Mouse (Mus musculus) forebrain, postnatal 0 days (tissue): ENCODE data around the gene Rplp2. TPM values are rescaled to one million over a fixed set of nuclear protein-coding genes. Genes with fewer than 3 reads are reported as not detected.

ENCODE experiments used
- ATAC-seq: fragments of 200-750 bp; cut with Nextera tagmentation; 2 replicates; pipeline ENCODE4 v1.8.0; 2017; ENCODE audit warnings: mild to moderate bottlenecking, moderate library complexity
- DNase-seq: peaks from one replicate; pipeline ENCODE4 v3.0.0-alpha.2; 2015
- H3K27ac ChIP-seq: fragments of 300-500 bp; sonication (generic); 2 replicates; pipeline ENCODE4 v1.5.1; 2014; ENCODE audit warnings: low read depth, mild to moderate bottlenecking, antibody characterized with exemption, low read length, moderate library complexity, mixed read lengths
- H3K27me3 ChIP-seq: fragments of 300-500 bp; sonication (generic); 2 replicates; pipeline ENCODE4 v1.6.1; 2014; ENCODE audit warnings: mild to moderate bottlenecking, low read length, mixed read lengths; ENCODE audit not compliant: insufficient read depth
- H3K36me3 ChIP-seq: fragments of 300-500 bp; sonication (generic); 2 replicates; pipeline ENCODE4 v1.6.1; 2014; ENCODE audit warnings: mild to moderate bottlenecking, moderate library complexity; ENCODE audit not compliant: insufficient read depth
- H3K4me1 ChIP-seq: fragments of 300-500 bp; sonication (generic); 2 replicates; pipeline ENCODE4 v1.6.1; 2014; ENCODE audit warnings: antibody characterized with exemption; ENCODE audit not compliant: insufficient read depth
- H3K4me2 ChIP-seq: fragments of 300-500 bp; sonication (generic); 2 replicates; pipeline ENCODE4 v1.6.1; 2014; ENCODE audit warnings: low read depth, mild to moderate bottlenecking, moderate library complexity
- H3K4me3 ChIP-seq: fragments of 300-500 bp; sonication (generic); 2 replicates; pipeline ENCODE4 v1.5.1; 2014; ENCODE audit warnings: low read depth, low read length, mixed read lengths
- H3K9ac ChIP-seq: fragments of 300-500 bp; sonication (generic); 2 replicates; pipeline ENCODE4 v1.6.1; 2014; ENCODE audit warnings: mild to moderate bottlenecking
- H3K9me3 ChIP-seq: fragments of 300-500 bp; sonication (generic); 2 replicates; pipeline ENCODE4 v1.6.1; 2016; ENCODE audit warnings: low read length
- CTCF ChIP-seq: sonication (generic); IDR thresholded peaks from 2 replicates; pipeline ENCODE4 v1.5.1; 2016; ENCODE audit warnings: antibody characterized with exemption, control low read depth, low read depth
- WGBS: fragments of 180-500 bp; shearing (Covaris S2); extraction: QIAGEN DNeasy Blood & Tissue Kit; methylation state at CpG from one replicate; pipeline ENCODE4 v1.1.7; 2014; 5-methylcytosine and 5-hydroxymethylcytosine counted together
- polyA plus RNA-seq: library from polyadenylated mRNA; unstranded; fragments of >200 nt; fragmentation: Nextera tagmentation; extraction: Ambion mirVana; gene quantifications from 2 replicates; pipeline ENCODE4 v1.2.1, GENCODE M21; 2015
- total RNA-seq: library from RNA; depleted of rRNA; stranded (reverse); fragments of >200 nt; gene quantifications from 2 replicates; pipeline ENCODE4 v1.2.3, GENCODE M21; 2014; rRNA removed

Rplp2 gene
- total and polyA plus RNA-seq, 2 experiments from 2014 or later = 312 to 868 TPM

DNA sequence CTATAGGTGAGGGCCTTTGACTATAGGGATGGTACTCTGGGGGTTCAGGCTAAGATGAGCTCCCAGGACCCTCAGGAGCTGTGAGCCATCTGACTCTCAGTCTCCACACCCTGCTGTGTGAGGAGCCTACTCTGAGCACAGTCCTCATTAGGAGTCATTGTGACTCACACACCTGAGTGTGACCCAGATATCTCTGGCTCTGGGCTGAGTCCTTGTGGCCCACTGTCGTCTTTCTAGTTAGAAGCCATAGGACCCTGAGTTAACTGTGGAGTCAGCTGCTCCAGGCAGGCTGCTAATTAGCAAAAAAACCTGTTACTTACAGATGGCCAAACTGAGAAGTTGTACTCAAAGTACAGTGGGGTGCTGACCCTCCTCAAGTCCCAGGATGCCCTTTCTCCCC is 46.6 kb downstream of the Rplp2 start:
- no peak for TF ChIP-seq CTCF
- no peak overlapping the region for H3K4me2 ChIP-seq
- no peak overlapping the region for H3K4me3 ChIP-seq
- no peak overlapping the region for H3K9ac ChIP-seq
- no peak overlapping the region for H3K27ac ChIP-seq
- no peaks in the 10 kb centered on the region for H3K4me1 ChIP-seq
- H3K9me3 ChIP-seq = no peaks in the 10 kb centered on the region
- peaks cover 32% of the 10 kb centered on the region for H3K36me3 ChIP-seq
- ATAC-seq = no peak
- no peaks in the 10 kb centered on the region for H3K27me3 ChIP-seq
- DNase-seq = no peak
- 63% methylated on average over 1 of the region's 1 CpGs for WGBS

- no peaks in the 10 kb centered on the region for H3K9me3 ChIP-seq
- TF ChIP-seq CTCF = no peak
- peaks cover 38% of the 10 kb centered on the region for H3K36me3 ChIP-seq
- WGBS = 92% methylated on average over 2 of the region's 2 CpGs
- ATAC-seq = no peak
- H3K9ac ChIP-seq = no peak overlapping the region
- H3K27ac ChIP-seq = no peak overlapping the region
- H3K27me3 ChIP-seq = no peaks in the 10 kb centered on the region
- H3K4me3 ChIP-seq = no peak overlapping the region
- no peak for DNase-seq
- H3K4me2 ChIP-seq = no peak overlapping the region
- no peaks in the 10 kb centered on the region for H3K4me1 ChIP-seq
Measured at GRCm38 (mm10) chr7:141495379-141495778, 48.2 kb downstream of the Rplp2 start.

- Histone ChIP-seq H3K36me3 (peaks cover 38% of the 10 kb centered on the region), H3K9ac (no peak overlapping the region), H3K4me2 (no peak overlapping the region), H3K27ac (no peak overlapping the region), H3K4me1 (no peaks in the 10 kb centered on the region), H3K9me3 (no peaks in the 10 kb centered on the region), H3K27me3 (no peaks in the 10 kb centered on the region), H3K4me3 (no peak overlapping the region)
- DNase-seq (no peak), ATAC-seq (no peak)
- no peak for TF ChIP-seq CTCF
- 86% methylated on average over 4 of the region's 4 CpGs for WGBS
Measured at GRCm38 (mm10) chr7:141495940-141496339, 48.8 kb downstream of the Rplp2 start.

GRCm38 (mm10) chr7:141497600-141497999 is 50.4 kb downstream of the Rplp2 start:
- ATAC-seq (no peak), DNase-seq (no peak)
- no peak overlapping the region for H3K9ac ChIP-seq
- no peak overlapping the region for H3K4me3 ChIP-seq
- H3K9me3 ChIP-seq = no peaks in the 10 kb centered on the region
- peaks cover 28% of the 10 kb centered on the region for H3K36me3 ChIP-seq
- H3K27me3 ChIP-seq = no peaks in the 10 kb centered on the region
- TF ChIP-seq CTCF = no peak
- 96% methylated on average over 3 of the region's 3 CpGs for WGBS
- H3K27ac ChIP-seq = no peak overlapping the region
- no peaks in the 10 kb centered on the region for H3K4me1 ChIP-seq
- H3K4me2 ChIP-seq = no peak overlapping the region

Other genes with a start within 250 kb of the Rplp2 start
- 0.62 TPM in 1 of 2 replicates, not detected in the other for gene Lmntd2, start 233.3 kb upstream of the Rplp2 start, total RNA-seq
- 0.15 and 0.33 TPM in 2 replicates for gene Lmntd2, start 233.3 kb upstream of the Rplp2 start, polyA plus RNA-seq
- 13.3 and 15.8 TPM in 2 replicates for gene Rassf7, start 231.5 kb upstream of the Rplp2 start, total RNA-seq
- gene Rassf7, start 231.5 kb upstream of the Rplp2 start, polyA plus RNA-seq = 15.6 and 19.1 TPM in 2 replicates
- gene Phrf1, start 218.6 kb upstream of the Rplp2 start, total RNA-seq = 50.2 and 53.8 TPM in 2 replicates
- gene Phrf1, start 218.6 kb upstream of the Rplp2 start, polyA plus RNA-seq = 26.1 and 35.8 TPM in 2 replicates
- gene Irf7, start 180.9 kb upstream of the Rplp2 start, total RNA-seq = 1.3 and 3.8 TPM in 2 replicates
- gene Irf7, start 180.9 kb upstream of the Rplp2 start, polyA plus RNA-seq = 3.4 and 3.7 TPM in 2 replicates
- gene Cdhr5, start 170.6 kb upstream of the Rplp2 start, total RNA-seq = not detected in 2 replicates
- not detected in 2 replicates for gene Cdhr5, start 170.6 kb upstream of the Rplp2 start, polyA plus RNA-seq
- not detected in 2 replicates for gene Sct, start 168.2 kb upstream of the Rplp2 start, total RNA-seq
- 2.9 and 3.9 TPM in 2 replicates for gene Sct, start 168.2 kb upstream of the Rplp2 start, polyA plus RNA-seq
- gene Drd4, start 155.4 kb upstream of the Rplp2 start, total RNA-seq = 0.31 and 0.38 TPM in 2 replicates
- 0.90 and 0.98 TPM in 2 replicates for gene Drd4, start 155.4 kb upstream of the Rplp2 start, polyA plus RNA-seq
- 238 and 239 TPM in 2 replicates for gene Deaf1, start 119.7 kb upstream of the Rplp2 start, total RNA-seq
- 282 and 289 TPM in 2 replicates for gene Deaf1, start 119.7 kb upstream of the Rplp2 start, polyA plus RNA-seq
- gene Tmem80, start 119.6 kb upstream of the Rplp2 start, total RNA-seq = 25.2 and 33.2 TPM in 2 replicates
- 32.9 and 34.7 TPM in 2 replicates for gene Tmem80, start 119.6 kb upstream of the Rplp2 start, polyA plus RNA-seq
- 1.0 and 1.1 TPM in 2 replicates for gene Eps8l2, start 108.5 kb upstream of the Rplp2 start, total RNA-seq
- 0.74 and 0.82 TPM in 2 replicates for gene Eps8l2, start 108.5 kb upstream of the Rplp2 start, polyA plus RNA-seq
- gene Taldo1, start 55.2 kb upstream of the Rplp2 start, total RNA-seq = 224 and 297 TPM in 2 replicates
- 304 and 352 TPM in 2 replicates for gene Taldo1, start 55.2 kb upstream of the Rplp2 start, polyA plus RNA-seq
- 58.9 and 65.0 TPM in 2 replicates for gene Gatd1, start 33.2 kb upstream of the Rplp2 start, total RNA-seq
- 50.5 and 56.0 TPM in 2 replicates for gene Gatd1, start 33.2 kb upstream of the Rplp2 start, polyA plus RNA-seq
- gene Cend1, start 17.9 kb upstream of the Rplp2 start, total RNA-seq = 83.3 and 94.7 TPM in 2 replicates
- gene Cend1, start 17.9 kb upstream of the Rplp2 start, polyA plus RNA-seq = 111 and 125 TPM in 2 replicates
- gene Slc25a22, start 9.5 kb upstream of the Rplp2 start, total RNA-seq = 115 and 141 TPM in 2 replicates
- 106 and 132 TPM in 2 replicates for gene Slc25a22, start 9.5 kb upstream of the Rplp2 start, polyA plus RNA-seq
- 2.0 and 2.2 TPM in 2 replicates for gene Pidd1, start 3.3 kb upstream of the Rplp2 start, total RNA-seq
- gene Pidd1, start 3.3 kb upstream of the Rplp2 start, polyA plus RNA-seq = 2.3 and 2.4 TPM in 2 replicates
- 6.2 and 7.7 TPM in 2 replicates for gene Pnpla2, start 7.8 kb downstream of the Rplp2 start, total RNA-seq
- gene Pnpla2, start 7.8 kb downstream of the Rplp2 start, polyA plus RNA-seq = 18.3 and 22.4 TPM in 2 replicates
- gene Cracr2b, start 13.7 kb downstream of the Rplp2 start, total RNA-seq = 4.5 and 7.2 TPM in 2 replicates
- 5.2 and 6.7 TPM in 2 replicates for gene Cracr2b, start 13.7 kb downstream of the Rplp2 start, polyA plus RNA-seq
- gene Cd151, start 20.0 kb downstream of the Rplp2 start, total RNA-seq = 55.8 and 62.4 TPM in 2 replicates
- 12.4 and 18.7 TPM in 2 replicates for gene Cd151, start 20.0 kb downstream of the Rplp2 start, polyA plus RNA-seq
- gene Polr2l, start 27.8 kb downstream of the Rplp2 start, total RNA-seq = 21.1 and 24.6 TPM in 2 replicates
- 73.2 and 74.8 TPM in 2 replicates for gene Polr2l, start 27.8 kb downstream of the Rplp2 start, polyA plus RNA-seq
- gene Tspan4, start 27.9 kb downstream of the Rplp2 start, total RNA-seq = 52.5 and 79.6 TPM in 2 replicates
- gene Tspan4, start 27.9 kb downstream of the Rplp2 start, polyA plus RNA-seq = 54.9 and 57.9 TPM in 2 replicates
- gene Chid1, start 92.5 kb downstream of the Rplp2 start, total RNA-seq = 40.5 and 42.0 TPM in 2 replicates
- gene Chid1, start 92.5 kb downstream of the Rplp2 start, polyA plus RNA-seq = 38.9 and 42.0 TPM in 2 replicates
- gene Ap2a2, start 114.8 kb downstream of the Rplp2 start, total RNA-seq = 154 and 187 TPM in 2 replicates
- gene Ap2a2, start 114.8 kb downstream of the Rplp2 start, polyA plus RNA-seq = 91.5 and 112 TPM in 2 replicates
- not detected in 2 replicates for gene Muc6, start 207.9 kb downstream of the Rplp2 start, total RNA-seq
- gene Muc6, start 207.9 kb downstream of the Rplp2 start, polyA plus RNA-seq = 0.04 and 0.07 TPM in 2 replicates
- 0.15 and 0.38 TPM in 2 replicates for gene Muc2, start 243.0 kb downstream of the Rplp2 start, total RNA-seq
- 0.05 and 0.08 TPM in 2 replicates for gene Muc2, start 243.0 kb downstream of the Rplp2 start, polyA plus RNA-seq